Mouse (Mus musculus) induced T-regulatory cell, adult 2 months (primary cell): ENCODE results near the gene Siglece.
"Not testable (repeated sequence)": the region's sequence is repeated elsewhere in the genome, so short reads cannot be mapped to it uniquely, and the experiment has no call there.

Experiments
- DNase-seq: peaks from one replicate; pipeline ENCODE4 v3.0.0-alpha.2; 2012; ENCODE audit warnings: low read depth

The Siglece gene

GRCm38 (mm10) chr7:43660002-43660401 is at the start of gene Siglece:
Gene Siglece, minus strand, starts transcription at chr7:43660161.
- no peak for DNase-seq

GRCm38 (mm10) chr7:43690118-43690517 is 30.2 kb upstream of the Siglece start, which contains the start of gene Klk14:
Gene Klk14, plus strand, starts transcription at chr7:43690418.
- DNase-seq, result no peak

GRCm38 (mm10) chr7:43685088-43685487 is 25.1 kb upstream of the Siglece start:
- DNase-seq, result no peak

- DNase-seq, result not testable (repeated sequence)
These were observed 22.6 kb upstream of the Siglece start for GRCm38 (mm10) chr7:43682511-43682910.

GRCm38 (mm10) chr7:43680960-43681359 is 21.0 kb upstream of the Siglece start:
- peak; percentile 75 for DNase-seq

- peak; percentile 56 for DNase-seq
These were observed 18.6 kb upstream of the Siglece start for GRCm38 (mm10) chr7:43678517-43678916.

- DNase-seq, result no peak
These were observed 15.1 kb upstream of the Siglece start for GRCm38 (mm10) chr7:43675091-43675490.

- DNase-seq, result no peak
These were observed 12.8 kb upstream of the Siglece start for GRCm38 (mm10) chr7:43672581-43673260.

- peak; percentile 92 for DNase-seq
These were observed 12.0 kb upstream of the Siglece start, which contains the start of gene Ctu1 for GRCm38 (mm10) chr7:43671809-43672580. Gene Ctu1, plus strand, starts transcription at chr7:43672016.

- DNase-seq, result peak; percentile 20
These were observed 11.3 kb upstream of the Siglece start for GRCm38 (mm10) chr7:43671064-43671808.

GRCm38 (mm10) chr7:43668582-43668981 is 8.6 kb upstream of the Siglece start:
- DNase-seq, result peak; percentile 77

GRCm38 (mm10) chr7:43667221-43667620 is 7.3 kb upstream of the Siglece start:
- not testable (repeated sequence) for DNase-seq

- DNase-seq, result no peak
These were observed 2.8 kb upstream of the Siglece start for GRCm38 (mm10) chr7:43662804-43663203.

- no peak for DNase-seq
These were observed 3.7 kb downstream of the Siglece start for GRCm38 (mm10) chr7:43656232-43656631.

GRCm38 (mm10) chr7:43654519-43654918 is 5.4 kb downstream of the Siglece start:
- DNase-seq, result no peak

GRCm38 (mm10) chr7:43652683-43653082 is 7.3 kb downstream of the Siglece start:
- DNase-seq, result no peak

GRCm38 (mm10) chr7:43643046-43643652 is 16.8 kb downstream of the Siglece start:
- DNase-seq, result no peak

- no peak for DNase-seq
These were observed 17.4 kb downstream of the Siglece start for GRCm38 (mm10) chr7:43642587-43642986.

- no peak for DNase-seq
These were observed 22.8 kb downstream of the Siglece start for GRCm38 (mm10) chr7:43637118-43637517.

- DNase-seq, result no peak
These were observed 23.8 kb downstream of the Siglece start for GRCm38 (mm10) chr7:43636194-43636593.

GRCm38 (mm10) chr7:43634500-43634899 is 25.5 kb downstream of the Siglece start, which contains the start of gene Ceacam18:
Gene Ceacam18, plus strand, starts transcription at chr7:43634707.
- no peak for DNase-seq

- no peak for DNase-seq
These were observed 26.0 kb downstream of the Siglece start for GRCm38 (mm10) chr7:43633940-43634339.
